11 mouse cellular contexts compared by ENCODE assay signal in the genomic region with DNA sequence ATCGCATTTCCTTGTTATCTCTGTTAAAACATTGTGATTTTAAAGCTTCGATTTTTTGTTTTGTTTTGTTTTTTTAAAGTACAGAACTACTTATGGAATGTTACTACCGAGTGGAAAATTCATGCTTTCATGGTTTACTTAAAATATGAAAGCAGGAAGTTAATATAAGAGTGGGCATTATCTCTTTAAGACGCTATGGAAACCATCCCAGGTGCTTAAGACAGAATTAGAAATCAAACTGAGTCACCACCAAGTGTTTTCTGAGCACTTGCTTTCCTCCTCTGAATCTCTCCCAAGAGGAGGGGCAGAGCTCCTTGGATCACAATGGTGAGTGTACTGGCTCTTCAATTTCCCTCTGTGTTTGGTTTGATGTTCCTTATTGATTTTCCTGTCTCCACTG. TPM values are rescaled to one million over a fixed set of nuclear protein-coding genes. Genes with fewer than 3 reads are reported as not detected.
DNase-seq lines count a peak whose midpoint lies in the region; ATAC-seq and TF ChIP-seq lines count a peak whose summit lies in the region.
"Had no signal": no experiment of that assay in that cellular context is flagged by ENCODE, and none has a peak within 500 bp of the region (broad histone marks: within the 10 kb centered on the region; RNA-seq: fewer than 3 reads in every experiment).

No protein-coding gene starts in this region.

- H3K4me2 ChIP-seq in lung, embryonic 14.5 days: no peak overlapping the region

- no peaks in the 10 kb centered on the region for H3K4me1 ChIP-seq in lung, embryonic 14.5 days (ENCODE audit: insufficient read depth)

- peak overlapping the region; percentile 66; the same call in 1 of the 2 replicates for H3K4me3 ChIP-seq in lung, embryonic 14.5 days (ENCODE audit: low read depth, low read length)
- H3K4me3 ChIP-seq in macrophage (ENCODE audit: inconsistent target): peak overlapping the region; percentile 91; the same call in 1 of the 2 replicates

- no peaks in the 10 kb centered on the region for H3K27me3 ChIP-seq in lung, embryonic 14.5 days (ENCODE audit: insufficient read depth, low read length)
- H3K27me3 ChIP-seq: midbrain, embryonic 12.5 days had no signal

- H3K79me2 ChIP-seq in macrophage (ENCODE audit: inconsistent target): peaks cover 39% of the 10 kb centered on the region

- no peaks in the 10 kb centered on the region for H3K36me3 ChIP-seq in lung, embryonic 14.5 days (ENCODE audit: insufficient read depth)
- H3K36me3 ChIP-seq in macrophage (ENCODE audit: inconsistent target): no peaks in the 10 kb centered on the region
- H3K36me3 ChIP-seq: G1E; midbrain, embryonic 12.5 days had no signal

- no peak overlapping the region for H3K27ac ChIP-seq in lung, embryonic 14.5 days (ENCODE audit: low read depth)
- H3K27ac ChIP-seq in macrophage: no peak overlapping the region

- no peak for TF ChIP-seq CTCF in lung, embryonic 14.5 days (IDR thresholded peaks at IDR 0.05; ENCODE audit: low read depth)

- ATAC-seq in frontal cortex, adult (ENCODE audit: low TSS enrichment): peak; percentile 43
- no peak for ATAC-seq in lung, embryonic 14.5 days (ENCODE audit: insufficient read depth)

- H3K9ac ChIP-seq in lung, embryonic 14.5 days: no peak overlapping the region

- WGBS in lung, embryonic 14.5 days: 86% methylated on average over 4 of the region's 4 CpGs
- 74% methylated on average over 4 of the region's 4 CpGs for whole genome bisulfite sequencing in macrophage (ENCODE audit: missing documents)

- DNase-seq in frontal cortex, postnatal 25 days (ENCODE audit: low spot score in 2 of 2): no peak
- DNase-seq in lung, embryonic 14.5 days: peak; percentile 16
- DNase-seq in lung, postnatal 25 days (ENCODE audit: low spot score): no peak
- DNase-seq in NIH3T3 (ENCODE audit: low read depth) (peak; percentile 31), MN1 (ENCODE audit: low spot score) (no peak)
- DNase-seq in urinary bladder, adult 18-20 months (ENCODE audit: low spot score in 2 of 2): no peak

- H3K9me3 ChIP-seq in lung, embryonic 14.5 days (ENCODE audit: low read depth, low read length): no peaks in the 10 kb centered on the region
- H3K9me3 ChIP-seq: midbrain, embryonic 12.5 days had no signal

RNA-seq across cellular contexts. Expression of gene Zfp729b, which starts 0.6 kb away (rescaled TPM):
- 4.4 and 4.7 TPM in 2 replicates for polyA plus RNA-seq in lung, embryonic 14.5 days (2014; fragmentation: Nextera tagmentation; extraction: Ambion mirVana)
- total RNA-seq in macrophage (2018; cell fraction: chromatin; rRNA removed): 10 to 100 TPM in 22 of 26 experiments, 1 to 10 TPM in 4; 6.4 to 26.3 (median 14.2) TPM
- 10 to 100 TPM in 14 of 26 experiments, 1 to 10 TPM in 12; 5.0 to 14.8 (median 10.8) TPM for total RNA-seq in macrophage (2018; cell fraction: cytosol; rRNA removed)
- total RNA-seq in macrophage (2018; cell fraction: nucleus; rRNA removed): 10 to 100 TPM in 14 of 26 experiments, 1 to 10 TPM in 12; 6.1 to 24.4 (median 10.6) TPM
- polyA plus RNA-seq in macrophage (2018): 9.1 to 16.7 TPM (median 9.3 TPM) in 3 replicates

RNA-seq across cellular contexts. Expression of gene Gm49345, which starts 27.5 kb away (rescaled TPM):
- not detected in 2 replicates for polyA plus RNA-seq in lung, embryonic 14.5 days (2014; fragmentation: Nextera tagmentation; extraction: Ambion mirVana)
- total RNA-seq in macrophage (2018; cell fraction: chromatin; rRNA removed): 1 to 10 TPM in 2 of 26 experiments, under 1 TPM in 1, not detected in 23; 0.74 to 1.5 (median 1.2) TPM
- not detected for total RNA-seq in macrophage (2018; cell fraction: cytosol; rRNA removed)
- not detected for total RNA-seq in macrophage (2018; cell fraction: nucleus; rRNA removed)
- not detected in 3 replicates for polyA plus RNA-seq in macrophage (2018)
- polyA plus RNA-seq: G1E; large intestine, adult 2 months had no signal

RNA-seq across cellular contexts. Expression of gene Zfp729a, which starts 27.5 kb away (rescaled TPM):
- polyA plus RNA-seq in lung, embryonic 14.5 days (2014; fragmentation: Nextera tagmentation; extraction: Ambion mirVana): 3.6 and 4.6 TPM in 2 replicates
- 10 to 100 TPM in 25 of 26 experiments, 1 to 10 TPM in 1; 9.4 to 36.4 (median 18.8) TPM for total RNA-seq in macrophage (2018; cell fraction: chromatin; rRNA removed)
- 10 to 100 TPM in 3 of 26 experiments, 1 to 10 TPM in 23; 3.2 to 11.2 (median 7.3) TPM for total RNA-seq in macrophage (2018; cell fraction: cytosol; rRNA removed)
- 10 to 100 TPM in 24 of 26 experiments, 1 to 10 TPM in 2; 8.1 to 41.9 (median 13.4) TPM for total RNA-seq in macrophage (2018; cell fraction: nucleus; rRNA removed)
- 5.2 to 8.7 TPM (median 6.5 TPM) in 3 replicates for polyA plus RNA-seq in macrophage (2018)

RNA-seq across cellular contexts. Expression of gene Zfp748, which starts 56.5 kb away (rescaled TPM):
- polyA plus RNA-seq in lung, embryonic 14.5 days (2014; fragmentation: Nextera tagmentation; extraction: Ambion mirVana): 16.0 and 16.5 TPM in 2 replicates
- total RNA-seq in macrophage (2018; cell fraction: chromatin; rRNA removed): 10 to 100 TPM in 12 of 26 experiments, 1 to 10 TPM in 14; 1.4 to 20.0 (median 9.5) TPM
- 1 to 10 TPM in 25 of 26 experiments, under 1 TPM in 1; 0.97 to 8.4 (median 4.8) TPM for total RNA-seq in macrophage (2018; cell fraction: cytosol; rRNA removed)
- 10 to 100 TPM in 11 of 26 experiments, 1 to 10 TPM in 15; 1.5 to 25.0 (median 8.4) TPM for total RNA-seq in macrophage (2018; cell fraction: nucleus; rRNA removed)
- 5.2 to 6.7 TPM (median 6.2 TPM) in 3 replicates for polyA plus RNA-seq in macrophage (2018)

Comparison
In these comparisons a context has a peak if more than half of its experiments do, and no peak if none do; other contexts are left out.
1. DNase-seq: peak in lung, embryonic 14.5 days (single experiment) and NIH3T3 (single experiment); none in frontal cortex, postnatal 25 days (0 of 2), lung, postnatal 25 days (single experiment), urinary bladder, adult 18-20 months (0 of 2) and MN1 (single experiment).